Mouse (Mus musculus) kidney, postnatal 25 days (tissue): ENCODE measurements around the gene Tuba1c.
"Not testable (repeated sequence)": the region's sequence is repeated elsewhere in the genome, so short reads cannot be mapped to it uniquely, and the experiment has no call there.

ENCODE experiments used
- DNase-seq, 2 experiments: peaks; one replicate each; pipeline ENCODE4 v3.0.0; 2021; ENCODE audit warnings: mixed read lengths in 2 of 2

The Tuba1c gene

GRCm38 (mm10) chr15:99032041-99032725, 2.5 kb downstream of the Tuba1c start:
- DNase-seq, result peak in 1 of 2 experiments; percentile 44

GRCm38 (mm10) chr15:99032726-99033250, 3.1 kb downstream of the Tuba1c start:
- DNase-seq, result peak; percentile 70 to 81

GRCm38 (mm10) chr15:99033498-99034270, 4.0 kb downstream of the Tuba1c start:
- no peak for DNase-seq

GRCm38 (mm10) chr15:99035431-99035830, 5.7 kb downstream of the Tuba1c start:
- peak; percentile 65 to 85 for DNase-seq

- DNase-seq, result peak in 1 of 2 experiments; percentile 41
Measured at GRCm38 (mm10) chr15:99036249-99036905, 6.7 kb downstream of the Tuba1c start.

GRCm38 (mm10) chr15:99038025-99038424, 8.3 kb downstream of the Tuba1c start:
- peak in 1 of 2 experiments; percentile 9 for DNase-seq

GRCm38 (mm10) chr15:99038797-99039196, 9.1 kb downstream of the Tuba1c start:
- DNase-seq, result peak in 1 of 2 experiments; percentile 6

- DNase-seq, result peak in 1 of 2 experiments; percentile 3
Measured at GRCm38 (mm10) chr15:99039306-99039705, 9.6 kb downstream of the Tuba1c start.

GRCm38 (mm10) chr15:99039996-99040919, 10.6 kb downstream of the Tuba1c start:
- peak in 1 of 2 experiments; percentile 40 for DNase-seq

- peak; percentile 39 to 44 for DNase-seq
Measured at GRCm38 (mm10) chr15:99040920-99041856, 11.5 kb downstream of the Tuba1c start.

GRCm38 (mm10) chr15:99042334-99042733, 12.6 kb downstream of the Tuba1c start:
- peak in 1 of 2 experiments; percentile 33 for DNase-seq

- peak; percentile 63 to 83 for DNase-seq
Measured at GRCm38 (mm10) chr15:99044854-99045253, 15.2 kb downstream of the Tuba1c start.

- DNase-seq, result not testable (repeated sequence)
Measured at GRCm38 (mm10) chr15:99045734-99046133, 16.0 kb downstream of the Tuba1c start.

GRCm38 (mm10) chr15:99049473-99050253, 20.0 kb downstream of the Tuba1c start:
- DNase-seq, result peak; percentile 57 to 70

- DNase-seq, result peak in 1 of 2 experiments; percentile 25
Measured at GRCm38 (mm10) chr15:99053373-99053772, 23.7 kb downstream of the Tuba1c start.

- no peak for DNase-seq
Measured at GRCm38 (mm10) chr15:99055040-99055439, 25.3 kb downstream of the Tuba1c start, which contains the start of gene Prph. Prph (plus strand) TSS chr15:99055174.

GRCm38 (mm10) chr15:99055511-99055961, 25.8 kb downstream of the Tuba1c start:
- peak; percentile 26 to 66 for DNase-seq

- peak in 1 of 2 experiments; percentile 49 for DNase-seq
Measured at GRCm38 (mm10) chr15:99056332-99056731, 26.6 kb downstream of the Tuba1c start.

- DNase-seq, result peak in 1 of 2 experiments; percentile 1
Measured at GRCm38 (mm10) chr15:99065557-99066165, 36.0 kb downstream of the Tuba1c start.
